Mouse (Mus musculus) frontal cortex, adult (tissue): ENCODE measurements around the gene Igfbp3.

Experiments
- ATAC-seq: cut with Nextera tagmentation; 2 replicates; pipeline ENCODE4 v1.9.2; 2017; ENCODE audit warnings: mild to moderate bottlenecking, moderate library complexity, mixed read lengths; ENCODE audit not compliant: low TSS enrichment

Gene Igfbp3

DNA sequence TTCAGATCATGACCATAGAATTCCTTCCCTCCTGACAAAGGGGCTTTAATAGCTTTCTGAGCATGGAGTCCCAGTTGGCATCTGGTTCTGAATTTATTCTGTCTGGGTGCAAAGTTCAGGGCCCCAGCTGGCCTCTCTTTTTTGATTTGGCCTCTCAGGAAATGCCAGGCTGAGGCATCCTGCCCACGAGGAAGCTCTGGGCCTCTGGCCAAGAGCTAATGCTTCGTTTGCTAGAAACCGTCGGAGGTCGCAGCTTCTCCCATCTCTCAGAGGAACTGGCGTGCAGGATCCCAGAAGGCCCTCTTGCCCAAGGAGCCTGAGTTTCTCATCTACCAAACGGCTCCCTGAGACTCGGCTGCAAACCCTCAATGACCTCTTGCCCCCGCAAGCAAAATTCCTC lies 2.5 kb downstream of the Igfbp3 start:
- ATAC-seq, result no peak

GRCm38 (mm10) chr11:7210343-7210742 lies 3.4 kb downstream of the Igfbp3 start:
- ATAC-seq, result 0 out of 2 replicates have a peak, but pooled peaks have one; percentile 32

DNA sequence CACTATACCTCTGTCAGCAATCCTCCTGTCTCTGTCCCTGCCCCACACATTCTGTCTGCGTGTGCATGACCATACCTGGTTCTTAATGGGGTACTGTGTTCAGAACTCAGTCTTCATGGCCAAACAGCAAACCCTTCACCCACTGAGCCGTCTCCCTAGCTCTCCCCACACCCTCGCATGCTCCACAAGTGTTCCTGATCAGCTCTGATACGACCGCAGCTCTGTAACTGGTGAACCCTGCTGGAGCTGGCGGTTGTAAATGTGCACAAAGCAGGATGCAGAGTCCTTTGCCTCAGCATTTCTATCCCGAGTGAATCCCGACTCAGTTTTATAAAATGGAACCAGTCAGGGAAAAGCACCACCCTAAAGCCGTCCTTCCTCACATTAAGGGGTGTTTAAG lies 9.9 kb downstream of the Igfbp3 start:
- ATAC-seq, result no peak

- ATAC-seq, result no peak
Measured at GRCm38 (mm10) chr11:7202206-7202605, 11.5 kb downstream of the Igfbp3 start.

DNA sequence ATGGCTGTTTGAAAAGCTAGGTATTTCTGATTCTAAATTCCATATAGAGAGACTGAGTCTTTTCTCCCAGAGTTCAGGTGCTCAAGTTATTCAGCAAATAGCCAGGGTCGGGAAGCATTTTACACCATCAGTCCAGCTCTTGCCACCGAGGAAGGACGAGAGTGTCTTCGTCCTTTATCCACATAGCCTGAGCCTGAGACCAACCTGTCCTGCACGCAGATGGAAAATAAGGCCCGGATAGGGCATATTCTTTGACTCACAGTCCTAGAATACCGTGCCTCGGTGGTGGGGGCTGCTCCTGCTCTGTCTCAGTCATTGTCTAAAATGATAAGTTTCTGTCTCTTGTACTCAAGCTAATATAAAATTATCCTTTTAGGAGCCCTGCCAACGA lies 13.3 kb downstream of the Igfbp3 start:
- ATAC-seq, result no peak

GRCm38 (mm10) chr11:7199736-7200392 lies 13.9 kb downstream of the Igfbp3 start:
- ATAC-seq, result peak; percentile 94

GRCm38 (mm10) chr11:7198481-7199256 lies 15.1 kb downstream of the Igfbp3 start:
- ATAC-seq, result no peak

DNA sequence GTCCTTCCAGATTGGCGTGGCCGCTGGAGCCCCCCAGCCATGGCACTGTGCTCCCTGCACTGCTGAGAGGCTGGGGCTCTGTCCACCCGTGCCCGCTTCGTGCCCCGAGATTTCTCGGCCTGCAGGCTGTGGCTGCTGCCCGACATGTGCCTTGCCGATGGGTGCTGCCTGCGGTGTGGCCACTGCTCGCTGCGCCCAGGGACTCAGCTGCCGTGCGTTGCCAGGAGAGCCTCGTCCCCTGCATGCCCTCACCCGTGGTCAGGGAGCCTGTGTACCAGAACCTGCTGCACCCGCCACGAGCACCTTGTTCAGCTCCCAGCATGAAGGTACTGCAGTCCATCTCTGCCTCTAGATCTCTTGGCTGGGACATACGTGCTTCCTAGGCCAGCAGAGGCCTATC lies 15.7 kb downstream of the Igfbp3 start:
- no peak for ATAC-seq

DNA sequence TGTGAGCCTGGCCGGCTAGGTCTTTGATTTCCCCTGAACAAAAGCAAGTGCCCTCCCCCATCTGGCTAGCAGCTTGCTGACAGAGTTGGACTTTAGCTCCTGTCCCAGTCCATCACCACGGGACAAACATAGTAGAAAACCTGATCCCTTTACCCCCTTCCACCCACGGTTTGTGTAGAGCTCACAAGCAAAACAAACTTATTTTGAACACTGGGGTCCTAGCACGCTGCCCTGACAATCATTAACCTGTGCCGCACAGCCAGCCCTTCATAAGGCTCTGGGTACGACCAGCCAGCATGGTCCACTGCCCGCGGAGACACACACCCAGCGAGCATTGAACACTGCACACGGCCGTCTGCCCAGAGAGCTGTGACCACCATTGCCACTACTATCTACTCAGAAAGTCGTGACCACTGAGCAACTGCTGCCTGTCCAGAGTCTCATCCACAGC lies 16.2 kb downstream of the Igfbp3 start, which contains the start of gene Igfbp1:
Gene Igfbp1 (plus strand): TSS at position 292 of the 451 bp plus-strand sequence.
- no peak for ATAC-seq

DNA sequence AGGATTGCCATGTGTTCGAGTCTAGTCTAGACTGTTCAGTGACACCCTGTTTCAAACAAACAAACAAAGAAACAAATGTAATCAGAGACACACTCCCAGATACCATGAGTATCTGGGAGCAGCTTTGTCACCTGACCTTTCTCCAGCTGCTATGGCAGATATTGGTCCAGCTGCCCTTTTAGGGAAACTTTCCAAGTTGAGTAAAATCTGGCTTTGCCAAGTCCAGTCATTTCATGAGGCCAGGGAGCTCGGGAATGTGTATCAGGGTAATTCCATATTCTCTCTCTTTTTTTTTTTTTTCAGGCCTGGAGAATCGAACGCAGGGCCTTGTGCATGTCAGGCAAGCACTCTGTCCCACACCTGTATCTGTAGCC lies 18.4 kb downstream of the Igfbp3 start:
- ATAC-seq, result no peak

DNA sequence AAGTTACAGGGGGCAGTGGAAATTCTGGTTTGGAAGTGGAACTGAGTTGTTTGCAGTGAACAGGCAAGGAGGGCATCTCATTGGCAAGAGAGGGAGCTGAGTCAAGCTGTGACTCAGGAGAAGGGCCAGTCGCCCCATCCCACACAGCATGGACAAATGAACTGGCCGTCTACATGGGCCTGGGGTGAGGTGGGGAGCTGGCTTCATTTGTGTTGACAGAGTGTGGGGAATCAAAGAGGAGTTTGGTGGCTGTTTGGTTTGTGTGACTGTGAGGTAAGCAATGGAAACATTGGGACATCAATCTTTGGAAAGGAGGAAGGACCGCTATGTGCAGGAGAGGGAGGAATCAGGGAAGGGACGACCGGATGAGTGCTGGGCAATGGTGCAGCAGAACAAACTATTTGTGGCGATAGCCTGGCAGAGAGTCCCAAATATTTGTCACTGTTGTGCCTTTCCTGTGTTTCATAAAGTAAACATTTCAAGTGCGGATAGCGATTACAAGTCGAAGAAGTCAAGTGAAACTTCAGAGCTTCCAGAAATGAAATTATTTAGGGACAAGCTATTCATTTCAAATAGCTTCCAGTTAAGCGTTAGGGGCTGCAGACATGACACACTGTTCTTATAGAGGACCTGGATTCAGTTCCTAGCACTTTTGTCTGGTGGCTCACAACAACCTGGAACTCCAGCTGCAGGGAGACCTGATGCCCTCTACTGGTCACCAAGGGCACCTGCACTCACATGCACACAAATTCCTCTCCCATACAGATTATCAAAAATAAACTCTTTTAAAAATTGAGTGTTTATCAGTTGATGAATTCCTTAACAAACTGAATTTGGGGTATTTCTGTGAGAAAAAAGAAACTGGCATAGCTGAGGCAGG lies 19.1 kb downstream of the Igfbp3 start:
- no peak for ATAC-seq

GRCm38 (mm10) chr11:7193134-7193533 lies 20.6 kb downstream of the Igfbp3 start:
- 0 out of 2 replicates have a peak, but pooled peaks have one; percentile 32 for ATAC-seq

GRCm38 (mm10) chr11:7192710-7193109 lies 21.0 kb downstream of the Igfbp3 start:
- no peak for ATAC-seq

DNA sequence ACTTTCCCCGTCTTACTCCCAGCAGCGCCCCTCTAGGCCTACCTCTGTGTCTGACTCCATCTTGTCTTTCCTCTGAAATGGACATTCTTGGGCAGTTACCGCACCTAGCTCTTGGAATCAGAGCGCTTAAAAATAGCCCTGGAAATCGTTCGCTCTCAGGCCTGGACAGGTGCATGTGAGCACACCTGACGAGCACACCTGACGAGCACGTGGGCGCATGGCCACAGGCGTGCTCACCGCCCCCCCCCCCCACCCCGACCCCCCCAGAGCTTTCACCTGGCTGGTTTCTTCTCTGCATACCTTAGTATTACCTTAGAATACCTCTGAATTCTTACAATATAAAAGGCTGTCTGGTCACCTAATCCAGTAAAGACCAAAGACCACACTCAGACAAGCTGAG lies 25.3 kb downstream of the Igfbp3 start, which contains the start of gene Gm11985:
Gene Gm11985 (minus strand): TSS at position 101 of the 400 bp plus-strand sequence.
- no peak for ATAC-seq

DNA sequence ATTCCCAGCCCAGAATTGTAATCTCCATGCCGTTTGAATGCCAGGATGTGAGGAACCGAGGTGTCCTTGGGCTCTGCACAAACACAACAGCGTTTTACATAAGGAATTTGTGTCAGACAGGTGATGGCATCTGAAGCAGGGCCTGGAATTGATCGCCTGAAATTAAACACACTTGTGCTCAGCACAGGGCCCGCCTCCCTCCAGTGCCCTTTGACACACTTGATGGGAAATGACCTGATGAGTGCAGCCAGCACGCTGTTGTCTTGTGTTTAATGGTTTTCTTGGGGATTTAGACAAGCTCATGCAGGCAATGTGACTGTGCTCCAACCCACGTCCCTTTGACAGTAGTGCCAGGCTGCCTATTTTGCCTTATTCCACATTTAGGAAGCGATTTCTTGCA lies 26.3 kb downstream of the Igfbp3 start:
- no peak for ATAC-seq

- ATAC-seq, result no peak
Measured at GRCm38 (mm10) chr11:7184420-7184819, 29.3 kb downstream of the Igfbp3 start.

- ATAC-seq, result no peak; the same call in 1 of the 2 replicates
Measured at GRCm38 (mm10) chr11:7182409-7183042, 31.2 kb downstream of the Igfbp3 start.

GRCm38 (mm10) chr11:7179276-7179675 lies 34.4 kb downstream of the Igfbp3 start:
- ATAC-seq, result no peak

DNA sequence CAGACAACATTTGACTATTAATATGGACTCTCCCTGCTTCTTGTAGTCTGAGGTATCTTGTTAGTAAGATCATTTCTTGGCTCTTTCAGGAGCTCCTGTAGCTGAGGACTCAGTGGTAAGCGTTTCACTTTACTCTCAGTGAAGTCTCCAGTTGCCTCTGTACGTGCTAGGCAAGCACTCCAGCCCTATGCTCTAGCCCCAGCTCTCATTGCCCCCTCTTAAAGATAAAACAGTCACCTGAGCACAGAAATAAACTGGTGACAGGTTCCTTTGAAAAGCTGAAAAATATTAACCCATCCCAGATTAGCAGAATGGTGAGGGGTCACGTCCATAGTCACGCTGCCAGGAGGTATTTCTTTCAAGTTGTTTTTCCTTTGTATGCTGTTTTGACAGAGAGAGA lies 35.0 kb downstream of the Igfbp3 start:
- ATAC-seq, result no peak

DNA sequence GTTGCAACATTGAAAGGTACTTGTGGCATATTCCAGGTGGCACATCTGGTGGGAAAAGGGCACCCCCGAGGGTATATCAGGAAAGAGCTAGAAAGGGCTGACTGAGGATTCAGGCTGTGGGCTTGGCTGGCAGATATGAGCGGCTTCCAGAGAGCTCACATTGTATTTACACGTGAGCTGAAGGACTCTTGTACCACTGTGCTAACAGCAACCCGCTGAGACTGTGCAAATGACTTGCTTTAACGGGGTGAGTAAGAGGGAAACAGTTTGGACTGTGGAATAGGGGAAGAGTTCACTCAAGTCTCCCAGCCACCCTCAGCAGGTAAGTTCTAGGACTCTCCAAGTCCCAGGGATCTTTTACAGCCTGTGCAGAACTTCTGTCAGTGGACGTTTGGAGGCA lies 40.1 kb downstream of the Igfbp3 start:
- ATAC-seq, result no peak

- no peak for ATAC-seq
Measured at GRCm38 (mm10) chr11:7169645-7170044, 44.1 kb downstream of the Igfbp3 start.

DNA sequence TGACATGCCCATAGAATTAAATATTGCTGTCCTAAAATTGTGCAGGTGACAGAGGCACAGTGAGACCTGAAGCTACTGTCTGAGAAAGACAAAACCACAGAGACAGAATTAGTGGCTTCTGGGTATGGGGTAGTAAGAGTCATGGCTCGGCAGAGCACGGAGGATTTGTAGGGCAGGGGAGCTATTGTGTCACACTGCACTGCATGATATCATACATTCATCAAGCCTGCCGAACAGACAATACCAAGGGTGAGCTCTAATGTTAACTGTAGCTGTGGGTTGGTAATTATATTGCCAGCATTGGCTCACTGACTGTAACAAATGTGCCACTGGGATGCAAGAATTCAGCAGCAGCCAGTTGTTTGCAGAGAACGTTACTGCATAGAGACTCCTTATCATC lies 49.3 kb downstream of the Igfbp3 start:
- no peak for ATAC-seq
